ENCODE assay signal across 8 mouse cellular contexts in genomic region chr7:67647277-67647676, GRCm38 (mm10). TPM values are rescaled to one million over a fixed set of nuclear protein-coding genes. Genes with fewer than 3 reads are reported as not detected.
DNase-seq lines count a peak whose midpoint lies in the region; ATAC-seq and TF ChIP-seq lines count a peak whose summit lies in the region.

Ttc23 (plus strand) TSS chr7:67647410.

- no peaks in the 10 kb centered on the region for H3K9me3 ChIP-seq in MEL (replicated peaks; ENCODE audit: insufficient read depth, low read length)
- H3K9me3 ChIP-seq in hindbrain, embryonic 15.5 days, result no peaks in the 10 kb centered on the region

- peak within 1 kb of the TSS; percentile 83 to 92 for H3K4me3 ChIP-seq in MEL (ENCODE audit: control insufficient read depth in 1 of 2, insufficient read depth in 1 of 2, low read depth in 2 of 2, low read length in 2 of 2)
- H3K4me3 ChIP-seq in gastrocnemius, adult 2 months, result peak within 1 kb of the TSS; percentile 95
- peak within 1 kb of the TSS; percentile 79 for H3K4me3 ChIP-seq in hindbrain, embryonic 15.5 days

- intact Hi-C loops in gastrocnemius, adult 2 months (cut with DNase I), result loop anchor here (10.0 kb wide), 1 partner anchor 952 kb away; no protein-coding TSS in a partner anchor

- no peak within 1 kb of the TSS for H3K27ac ChIP-seq in MEL (ENCODE audit: control insufficient read depth, low read depth, low read length)
- peak within 1 kb of the TSS; percentile 97 for H3K27ac ChIP-seq in gastrocnemius, adult 2 months
- H3K27ac ChIP-seq in hindbrain, embryonic 15.5 days (replicated peaks), result peak within 1 kb of the TSS; percentile 89; the same call in 1 of the 2 replicates

- TF ChIP-seq POLR2A in MEL (IDR thresholded peaks at IDR 0.05; ENCODE audit: control insufficient read depth in 1 of 2, insufficient read depth in 1 of 2, low read depth in 1 of 2, low read length in 2 of 2, poor library complexity in 1 of 2), result no peak

- WGBS in hindbrain, embryonic 15.5 days, result 2% methylated on average over 5 of the region's 5 CpGs

- peak within 1 kb of the TSS; percentile 71 for H3K4me2 ChIP-seq in hindbrain, embryonic 15.5 days

- no peak for TF ChIP-seq CTCF in MEL (IDR thresholded peaks at IDR 0.05 in 2 of 3, conservative IDR thresholded peaks at IDR 0.05 in 1 of 3; ENCODE audit: control insufficient read depth in 1 of 3, insufficient read depth in 1 of 3, low read depth in 2 of 3, low read length in 3 of 3, poor library complexity in 1 of 3, severe bottlenecking in 1 of 3)
- TF ChIP-seq CTCF in gastrocnemius, adult 2 months (IDR thresholded peaks at IDR 0.05), result no peak

- peaks cover 0 to 1% of the 10 kb centered on the region in 2 experiments; a peak in 1 of 4 replicates for H3K27me3 ChIP-seq in MEL (ENCODE audit: control insufficient read depth in 1 of 2, insufficient read depth in 2 of 2, low read length in 2 of 2)
- no peaks in the 10 kb centered on the region for H3K27me3 ChIP-seq in hindbrain, embryonic 15.5 days

- no peak for TF ChIP-seq EP300 in MEL (IDR thresholded peaks at IDR 0.05; ENCODE audit: low read depth in 1 of 2, low read length in 2 of 2)

- H3K9ac ChIP-seq in MEL (ENCODE audit: control insufficient read depth, low read depth, low read length, poor library complexity, severe bottlenecking), result peak within 1 kb of the TSS; percentile 91
- H3K9ac ChIP-seq in hindbrain, embryonic 15.5 days, result peak within 1 kb of the TSS; percentile 67

- DNase-seq in MEL (ENCODE audit: low read depth, low spot score), result no peak
- DNase-seq in adrenal gland, postnatal 4 days (ENCODE audit: low spot score in 2 of 2), result no peak
- no peak for DNase-seq in gastrocnemius, adult 2 months
- DNase-seq in lung, postnatal 25 days (ENCODE audit: low spot score), result peak; percentile 71
- DNase-seq in cerebellum, adult 11 months, result no peak
- no peak for DNase-seq in urinary bladder, postnatal 36 days (ENCODE audit: low spot score in 2 of 2)

- no peaks in the 10 kb centered on the region for H3K4me1 ChIP-seq in MEL (ENCODE audit: control insufficient read depth in 1 of 2, insufficient read depth in 2 of 2, low read length in 2 of 2)
- H3K4me1 ChIP-seq in hindbrain, embryonic 15.5 days (replicated peaks), result peaks cover 22% of the 10 kb centered on the region

- no peak for TF ChIP-seq RAD21 in MEL (IDR thresholded peaks at IDR 0.05; ENCODE audit: low read depth, low read length)

- H3K79me2 ChIP-seq in MEL (ENCODE audit: control insufficient read depth, insufficient read depth, low read length, poor library complexity), result peaks cover 7% of the 10 kb centered on the region; the same call in 1 of the 2 replicates

- no peak for ATAC-seq in hindbrain, embryonic 15.5 days (ENCODE audit: low FRiP score, low read depth)
- no peak for ATAC-seq in cerebellum, adult (ENCODE audit: insufficient number of reproducible peaks, low FRiP score, low TSS enrichment)

- peaks cover 0 to 5% of the 10 kb centered on the region in 2 experiments; a peak in 2 of 4 replicates for H3K36me3 ChIP-seq in MEL (ENCODE audit: control insufficient read depth in 1 of 2, insufficient read depth in 2 of 2, low read length in 2 of 2)
- H3K36me3 ChIP-seq in hindbrain, embryonic 15.5 days, result no peaks in the 10 kb centered on the region

TF ChIP-seq in MEL, 35 proteins besides CTCF, POLR2A, EP300 and RAD21:
- TF ChIP-seq GABPA (IDR thresholded peaks at IDR 0.05; ENCODE audit: low read depth, low read length) (no peak), MAZ (IDR thresholded peaks at IDR 0.05; ENCODE audit: low read depth, low read length) (no peak), MYC (IDR thresholded peaks at IDR 0.05; ENCODE audit: low read depth, low read length) (no peak), USF2 (IDR thresholded peaks at IDR 0.05; ENCODE audit: borderline replicate concordance in 1 of 2, insufficient read depth in 1 of 2, low read depth in 1 of 2, low read length in 2 of 2) (no peak), KAT2A (conservative IDR thresholded peaks at IDR 0.05; ENCODE audit: low read depth, low read length) (no peak), SIN3A (IDR thresholded peaks at IDR 0.05; ENCODE audit: low read length) (no peak), CHD2 (IDR thresholded peaks at IDR 0.05; ENCODE audit: low read length) (no peak), UBTF (IDR thresholded peaks at IDR 0.05; ENCODE audit: borderline replicate concordance, insufficient read depth, low read depth, low read length) (no peak), TBP (IDR thresholded peaks at IDR 0.05; ENCODE audit: low read depth, low read length) (no peak), ELF1 (IDR thresholded peaks at IDR 0.05; ENCODE audit: low read depth, low read length) (no peak), MEF2A (IDR thresholded peaks at IDR 0.05; ENCODE audit: extremely low read depth, insufficient replicate concordance, low read depth, low read length, poor library complexity, severe bottlenecking) (no peak), GATA1 (IDR thresholded peaks at IDR 0.05; ENCODE audit: low read depth, low read length) (no peak), RCOR1 (IDR thresholded peaks at IDR 0.05; ENCODE audit: low read depth, low read length) (no peak), BHLHE40 (IDR thresholded peaks at IDR 0.05; ENCODE audit: borderline replicate concordance, low read depth, low read length) (no peak), USF1 (IDR thresholded peaks at IDR 0.05; ENCODE audit: low read depth, low read length) (no peak), ZMIZ1 (IDR thresholded peaks at IDR 0.05; ENCODE audit: low read depth, low read length) (no peak), HCFC1 (IDR thresholded peaks at IDR 0.05; ENCODE audit: low read depth, low read length) (no peak)

RNA-seq across cellular contexts. Expression of gene Ttc23, which starts in this region (rescaled TPM):
- 0.42 and 0.82 TPM in 2 replicates for total RNA-seq in MEL (2012; rRNA removed)
- polyA plus RNA-seq in MEL (2012; ENCODE audit: insufficient read depth in 1 of 2, insufficient read length in 2 of 2, low read depth in 1 of 2, low replicate concordance in 2 of 2, missing spikeins in 1 of 2), result 1 to 10 TPM in 1 of 2 experiments, not detected in 1; 4.8 TPM
- total RNA-seq in adrenal gland, postnatal 4 days (2021), result 10 to 100 TPM; 46.1 to 46.6 TPM
- total RNA-seq in gastrocnemius, adult 2 months (2021), result 10 to 100 TPM; 23.3 to 25.3 TPM
- 7.9 and 9.2 TPM in 2 replicates for polyA plus RNA-seq in hindbrain, embryonic 15.5 days (2015; fragmentation: Nextera tagmentation; extraction: Ambion mirVana)

Comparison
In these comparisons a context has a peak if more than half of its experiments do, and no peak if none do; other contexts are left out.
1. RNA of gene Ttc23 (total RNA-seq): 46.1 to 46.6 TPM in adrenal gland, postnatal 4 days and 23.3 to 25.3 TPM in gastrocnemius, adult 2 months; 0.42 to 0.82 TPM in MEL; every median in the first group is over 10 times any median in the second.
2. Peak in every context shown above with its lines, with median percentiles within 50 percentile points of each other: H3K4me3 ChIP-seq.